Mouse (Mus musculus) testis, adult 2 months (tissue): ENCODE results near the gene Hgfac.

ENCODE experiments used
- CTCF ChIP-seq: fragments of 200-500 bp; IDR thresholded peaks from 2 replicates; pipeline ENCODE4 v1.5.1; 2012; ENCODE audit warnings: low read depth, mild to moderate bottlenecking, inconsistent platforms, low read length, moderate library complexity; ENCODE audit not compliant: control insufficient read depth, insufficient read depth, insufficient replicate concordance
- POLR2A ChIP-seq: fragments of 200-500 bp; IDR thresholded peaks from 2 replicates; pipeline ENCODE4 v1.6.1; 2012; ENCODE audit warnings: low read depth, mild to moderate bottlenecking, inconsistent platforms, low read length, moderate library complexity; ENCODE audit not compliant: control insufficient read depth

DNA sequence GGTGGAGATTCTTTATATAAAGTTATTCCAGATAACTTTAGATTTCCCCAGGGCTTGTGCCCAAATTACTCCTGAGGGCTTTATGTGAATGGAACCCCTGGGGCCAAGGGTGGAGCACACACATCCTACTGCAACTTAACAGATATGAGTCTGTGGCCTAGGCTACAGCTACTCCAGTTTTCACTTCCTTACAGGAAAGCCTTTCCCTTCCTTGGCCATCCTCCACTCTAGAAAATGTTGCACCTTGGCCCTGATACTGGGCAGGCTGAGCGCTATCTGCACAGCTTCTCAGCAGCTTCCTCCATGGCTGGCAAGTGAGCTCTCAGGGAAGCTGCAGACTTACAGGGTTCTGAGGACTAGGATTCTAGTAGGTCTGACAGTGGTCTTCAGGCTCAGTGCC lies 12.0 kb upstream of the Hgfac start:
- TF ChIP-seq CTCF (no peak), POLR2A (no peak)
